Mouse (Mus musculus): Measurements from ENCODE around the gene Rab8a.

- TF ChIP-seq CTCF (IDR thresholded peaks at IDR 0.05; ENCODE audit: extremely low read depth, insufficient read depth, insufficient read length, insufficient replicate concordance) (no peak), POLR2A (IDR thresholded peaks at IDR 0.05; ENCODE audit: low read depth, low read length) (no peak)
Observed at GRCm38 (mm10) chr8:72143256-72143824, 17.7 kb upstream of the Rab8a start.
